Comparison of ENCODE assay signal across 9 mouse cellular contexts in the genomic region with DNA sequence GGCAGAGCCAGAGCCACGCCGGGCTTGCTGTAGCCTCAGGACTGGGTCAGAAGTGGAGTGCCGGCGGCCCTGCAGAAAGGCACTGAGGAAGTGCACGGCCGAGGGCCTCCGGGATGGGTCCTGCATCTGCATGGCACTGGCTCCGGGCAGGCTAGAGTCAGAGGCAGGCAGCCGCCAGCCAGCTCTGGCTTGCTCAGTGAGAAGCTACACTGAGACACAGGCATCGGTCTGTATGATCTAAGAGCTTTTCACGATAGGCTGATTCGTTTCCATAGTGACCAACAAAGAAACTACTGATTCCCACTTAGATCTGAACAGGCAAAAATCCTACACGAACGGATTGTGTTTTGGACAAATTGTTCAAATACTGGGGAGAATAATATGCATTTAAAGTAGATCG. TPM values are rescaled to one million over a fixed set of nuclear protein-coding genes. Genes with fewer than 3 reads are reported as not detected.
DNase-seq lines count a peak whose midpoint lies in the region; ATAC-seq lines count a peak whose summit lies in the region.
"Had no signal": no experiment of that assay in that cellular context is flagged by ENCODE, and none has a peak within 500 bp of the region (broad histone marks: within the 10 kb centered on the region; RNA-seq: fewer than 3 reads in every experiment).

No protein-coding gene starts in this region.

- peak; percentile 94 for ATAC-seq in forebrain, embryonic 14.5 days
- ATAC-seq in neural tube, embryonic 14.5 days (ENCODE audit: low read depth), result peak; percentile 88; the same call in 1 of the 2 replicates
- ATAC-seq in heart, embryonic 12.5 days (ENCODE audit: insufficient number of reproducible peaks, low FRiP score), result no peak

- H3K4me3 ChIP-seq in forebrain, embryonic 14.5 days (ENCODE audit: low read depth, low read length), result peak overlapping the region; percentile 16; the same call in 1 of the 2 replicates
- H3K4me3 ChIP-seq in neural tube, embryonic 14.5 days (ENCODE audit: low read depth, low read length), result no peak overlapping the region
- H3K4me3 ChIP-seq in heart, embryonic 12.5 days, result no peak overlapping the region

- H3K27me3 ChIP-seq in forebrain, embryonic 14.5 days (replicated peaks; ENCODE audit: control insufficient read depth, insufficient read depth, low read length), result no peaks in the 10 kb centered on the region
- no peaks in the 10 kb centered on the region for H3K27me3 ChIP-seq in neural tube, embryonic 14.5 days (ENCODE audit: control insufficient read depth, insufficient read depth, low read length)
- no peaks in the 10 kb centered on the region for H3K27me3 ChIP-seq in heart, embryonic 12.5 days (replicated peaks)

- DNase-seq in embryo, embryonic 10 days (ENCODE audit: low spot score), result peak; percentile 69
- peak; percentile 91 for DNase-seq in forebrain, embryonic 14.5 days (ENCODE audit: low spot score)
- DNase-seq in layer of hippocampus, postnatal 36 days, result peak; percentile 61 to 62
- no peak for DNase-seq in thymus, postnatal 0 days (ENCODE audit: low spot score)
- DNase-seq in urinary bladder, adult 18-20 months (ENCODE audit: low spot score in 2 of 2), result no peak
- no peak for DNase-seq in gastrocnemius, adult 8-10 months (ENCODE audit: low spot score in 2 of 2)
- DNase-seq: lung, postnatal 14 days had no signal

- H3K36me3 ChIP-seq in forebrain, embryonic 14.5 days (ENCODE audit: control insufficient read depth, insufficient read depth, low read length), result peaks cover 16% of the 10 kb centered on the region
- peaks cover 6% of the 10 kb centered on the region; the same call in 1 of the 2 replicates for H3K36me3 ChIP-seq in neural tube, embryonic 14.5 days (ENCODE audit: control insufficient read depth, insufficient read depth, low read length)
- H3K36me3 ChIP-seq in heart, embryonic 12.5 days, result no peaks in the 10 kb centered on the region

- peak overlapping the region; percentile 66; the same call in 1 of the 2 replicates for H3K27ac ChIP-seq in forebrain, embryonic 14.5 days (ENCODE audit: low read depth, low read length)
- peak overlapping the region; percentile 60 for H3K27ac ChIP-seq in neural tube, embryonic 14.5 days (ENCODE audit: low read depth, low read length)
- no peak overlapping the region for H3K27ac ChIP-seq in heart, embryonic 12.5 days (ENCODE audit: poor library complexity, severe bottlenecking)

- peaks cover 19% of the 10 kb centered on the region for H3K4me1 ChIP-seq in forebrain, embryonic 14.5 days (ENCODE audit: control insufficient read depth, insufficient read depth, low read length)
- H3K4me1 ChIP-seq in neural tube, embryonic 14.5 days (ENCODE audit: control insufficient read depth, insufficient read depth, low read length), result peaks cover 16% of the 10 kb centered on the region
- 0 out of 2 replicates have a peak, but pooled peaks cover 2% of the 10 kb centered on the region for H3K4me1 ChIP-seq in heart, embryonic 12.5 days (replicated peaks)

- WGBS in forebrain, embryonic 14.5 days, result 12% methylated on average over 15 of the region's 15 CpGs
- 27% methylated on average over 15 of the region's 15 CpGs for WGBS in neural tube, embryonic 14.5 days
- WGBS in heart, embryonic 12.5 days, result 52% methylated on average over 15 of the region's 15 CpGs

- H3K4me2 ChIP-seq in forebrain, embryonic 14.5 days (ENCODE audit: low read length), result peak overlapping the region; percentile 47
- H3K4me2 ChIP-seq in neural tube, embryonic 14.5 days (ENCODE audit: low read depth, low read length), result peak overlapping the region; percentile 14; the same call in 1 of the 2 replicates
- no peak overlapping the region for H3K4me2 ChIP-seq in heart, embryonic 12.5 days

- peak overlapping the region; percentile 56 for H3K9ac ChIP-seq in forebrain, embryonic 14.5 days (ENCODE audit: low read length)
- 0 out of 2 replicates have a peak overlapping the region, but pooled peaks have one; percentile 44 for H3K9ac ChIP-seq in neural tube, embryonic 14.5 days (replicated peaks; ENCODE audit: low read depth, low read length)
- H3K9ac ChIP-seq in heart, embryonic 12.5 days, result no peak overlapping the region

- H3K9me3 ChIP-seq in forebrain, embryonic 14.5 days (replicated peaks; ENCODE audit: control insufficient read depth, low read length), result no peaks in the 10 kb centered on the region
- H3K9me3 ChIP-seq in neural tube, embryonic 14.5 days (ENCODE audit: control insufficient read depth, low read length), result no peaks in the 10 kb centered on the region
- H3K9me3 ChIP-seq in heart, embryonic 12.5 days (replicated peaks), result no peaks in the 10 kb centered on the region

RNA-seq across cellular contexts. Expression of gene Ptpdc1, which starts 32.3 kb away (rescaled TPM):
- 12.7 and 18.8 TPM in 2 replicates for polyA plus RNA-seq in forebrain, embryonic 14.5 days (2014; fragmentation: Nextera tagmentation; extraction: Ambion mirVana)
- total RNA-seq in layer of hippocampus, postnatal 36 days (2021), result 10 to 100 TPM; 42.5 to 47.1 TPM
- 24.2 and 25.2 TPM in 2 replicates for polyA plus RNA-seq in neural tube, embryonic 14.5 days (2014; fragmentation: Nextera tagmentation; extraction: Ambion mirVana)
- polyA plus RNA-seq in thymus, postnatal 0 days (2015; fragmentation: Nextera tagmentation; extraction: Ambion mirVana), result 1.4 and 1.9 TPM in 2 replicates
- 1 to 10 TPM; 2.6 to 3.4 (median 3.0) TPM for total RNA-seq in gastrocnemius, adult 8-10 months (2022)
- polyA plus RNA-seq in heart, embryonic 12.5 days (2016; fragmentation: Nextera tagmentation; extraction: Ambion mirVana), result 6.8 and 7.7 TPM in 2 replicates

Comparison
In these comparisons a context has a peak if more than half of its experiments do, and no peak if none do; other contexts are left out.
1. DNase-seq: peak in embryo, embryonic 10 days (single experiment), forebrain, embryonic 14.5 days (single experiment) and layer of hippocampus, postnatal 36 days (2 of 2); none in thymus, postnatal 0 days (single experiment), urinary bladder, adult 18-20 months (0 of 2) and gastrocnemius, adult 8-10 months (0 of 2).